Mouse (Mus musculus): ENCODE results near the gene Resp18.

Gene Resp18

GRCm38 (mm10) chr1:75277195-75278188, 723 bp downstream of the Resp18 start:
- peak; percentile 46 for DNase-seq (ENCODE audit: low read depth)

DNA sequence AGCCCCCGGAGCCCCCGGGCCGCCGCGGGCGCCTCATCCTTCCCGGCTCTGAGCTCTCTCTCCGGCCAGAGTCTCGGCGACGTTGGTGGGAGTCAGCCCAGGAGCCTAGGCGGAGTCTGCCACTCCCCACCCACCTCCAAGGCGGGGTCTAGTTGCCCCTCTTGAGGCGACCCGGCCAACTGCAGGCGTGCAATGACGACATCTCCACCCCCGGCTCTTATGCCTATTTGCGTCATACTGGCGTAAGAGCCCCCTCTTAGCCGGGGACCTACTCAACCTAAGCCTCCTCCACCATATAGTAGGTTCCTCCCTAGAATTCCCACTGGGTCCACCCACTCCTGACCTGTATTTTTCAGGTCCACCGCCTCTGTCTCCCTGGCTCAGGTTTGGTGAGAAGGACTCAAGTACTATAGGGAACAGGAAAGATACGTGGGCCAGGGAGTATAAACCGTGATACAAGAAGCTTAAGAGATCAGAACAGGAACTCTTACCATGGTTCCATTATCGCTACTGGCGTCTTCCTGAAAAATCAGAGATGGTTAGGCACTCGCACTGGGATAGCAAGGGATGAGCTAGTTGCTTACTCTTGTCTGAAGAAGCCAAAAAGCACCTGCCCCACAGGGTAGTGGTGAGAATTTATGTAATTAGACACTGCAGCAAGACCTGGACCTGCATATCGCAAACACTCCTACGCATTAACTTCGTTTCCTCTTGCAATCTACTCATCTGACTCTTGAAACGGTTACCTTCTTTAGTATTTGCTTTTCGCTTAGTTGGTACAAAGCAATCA, 13.9 kb downstream of the Resp18 start, which contains the start of gene Ptprn:
Ptprn (minus strand) TSS at position 412 of the 790 bp plus-strand sequence.
- DNase-seq (ENCODE audit: low read depth), result no peak

GRCm38 (mm10) chr1:75262969-75263951, 15.0 kb downstream of the Resp18 start:
- DNase-seq (ENCODE audit: low read depth), result peak; percentile 68

DNA sequence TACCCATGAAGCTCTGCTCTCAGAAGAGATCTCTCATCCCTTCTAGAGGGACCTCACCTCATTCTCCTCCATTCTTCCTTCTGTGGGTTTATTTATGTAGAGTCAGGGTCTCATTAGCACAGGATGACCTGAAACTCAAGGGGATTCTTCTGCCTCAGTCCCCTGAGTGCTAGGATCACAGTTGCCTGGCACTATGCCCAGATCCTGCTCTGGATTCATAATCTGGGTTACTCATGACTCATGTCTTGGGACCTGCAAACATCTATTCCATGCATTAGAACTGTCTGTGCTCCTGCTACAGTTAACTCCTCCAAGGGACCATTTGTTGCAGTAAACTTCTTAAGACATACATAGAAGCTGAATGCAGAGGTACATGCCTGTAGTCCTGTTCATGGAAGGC, 16.9 kb downstream of the Resp18 start:
- no peak for DNase-seq (ENCODE audit: low read depth)

GRCm38 (mm10) chr1:75255516-75256046, 22.6 kb downstream of the Resp18 start:
- DNase-seq (ENCODE audit: low read depth), result no peak

DNA sequence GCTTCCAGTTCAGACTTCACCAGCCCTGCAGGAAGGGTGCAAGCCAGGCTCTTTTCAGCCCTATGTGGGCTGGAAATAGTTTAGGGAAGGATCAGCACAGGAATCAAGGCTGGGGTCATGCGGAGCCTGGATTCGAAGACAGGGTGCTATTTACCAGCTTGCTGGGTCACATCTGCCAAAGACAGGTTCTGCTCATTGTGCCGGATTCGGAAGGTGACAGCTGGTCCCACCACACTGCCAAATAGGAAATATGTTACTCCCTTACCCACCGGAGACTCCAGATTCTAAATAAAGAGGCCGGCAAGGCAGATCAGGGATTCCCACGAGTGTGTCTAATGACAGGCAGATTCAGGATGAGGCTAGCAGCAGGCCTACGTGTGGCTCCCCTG, 23.6 kb downstream of the Resp18 start:
- no peak for DNase-seq (ENCODE audit: low read depth)

DNA sequence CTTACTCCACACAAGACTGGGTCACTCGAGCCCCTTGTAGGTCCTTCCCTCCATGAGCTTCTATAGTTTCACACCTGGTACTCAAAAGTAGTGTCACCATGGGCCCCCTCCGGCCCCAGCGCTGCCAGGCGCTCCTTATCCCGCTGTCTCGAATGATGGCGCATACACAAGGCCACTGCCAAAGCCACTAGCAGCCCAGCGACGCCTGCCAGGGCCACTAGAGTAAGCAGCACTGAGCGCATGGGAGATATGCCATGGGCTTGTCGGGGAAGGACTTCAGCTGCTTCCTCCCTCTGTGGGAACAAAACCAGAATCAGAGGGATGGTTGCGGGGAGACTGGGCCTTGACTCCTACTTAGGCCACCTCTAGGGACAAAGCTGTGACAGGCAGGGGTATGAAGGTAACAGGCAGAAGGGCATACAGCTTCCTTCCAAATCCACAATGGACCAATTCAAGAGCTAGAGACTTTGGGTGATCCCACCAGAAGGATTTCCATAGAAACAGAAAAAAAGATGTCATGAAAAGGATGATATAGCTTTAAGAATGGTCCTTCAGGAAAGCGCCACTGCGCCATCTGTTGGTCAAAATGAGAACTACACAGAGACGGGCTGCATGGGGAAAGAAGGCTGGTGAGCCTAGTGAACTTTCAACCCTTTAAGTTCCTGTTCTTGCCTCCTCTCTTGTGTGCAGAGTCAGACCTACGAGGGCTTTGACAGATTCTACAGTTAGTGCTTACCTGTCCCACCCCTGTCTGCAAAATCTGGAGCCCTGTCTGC, 24.2 kb downstream of the Resp18 start:
- peak; percentile 69 for DNase-seq (ENCODE audit: low read depth)

DNA sequence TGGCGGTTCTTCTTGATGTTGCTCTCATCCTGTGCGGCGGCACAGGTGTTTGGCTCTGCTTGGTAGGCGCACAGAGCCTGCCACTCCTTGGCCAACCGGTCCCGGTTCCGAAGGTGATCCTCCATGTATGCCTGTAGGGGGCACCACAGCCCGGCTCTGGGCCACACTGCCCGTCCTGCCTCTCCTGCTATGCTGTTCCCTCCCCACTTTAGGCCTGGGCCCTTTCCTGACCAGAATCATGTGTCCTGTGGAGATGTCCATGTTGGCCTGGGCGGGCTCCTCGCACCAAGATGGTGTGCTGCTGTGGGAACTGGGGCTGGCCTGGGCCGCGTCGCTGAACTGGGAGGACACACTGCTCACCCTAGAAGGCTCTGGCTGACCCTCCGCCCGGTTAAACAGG, 25.2 kb downstream of the Resp18 start:
- DNase-seq (ENCODE audit: low read depth), result no peak

- DNase-seq (ENCODE audit: low read depth), result no peak
These were observed 25.9 kb downstream of the Resp18 start for GRCm38 (mm10) chr1:75252308-75252707.

- DNase-seq (ENCODE audit: low read depth), result peak; percentile 63
These were observed 26.9 kb downstream of the Resp18 start for GRCm38 (mm10) chr1:75251112-75251970.

GRCm38 (mm10) chr1:75250498-75250897, 27.7 kb downstream of the Resp18 start:
- no peak for DNase-seq (ENCODE audit: low read depth)

DNA sequence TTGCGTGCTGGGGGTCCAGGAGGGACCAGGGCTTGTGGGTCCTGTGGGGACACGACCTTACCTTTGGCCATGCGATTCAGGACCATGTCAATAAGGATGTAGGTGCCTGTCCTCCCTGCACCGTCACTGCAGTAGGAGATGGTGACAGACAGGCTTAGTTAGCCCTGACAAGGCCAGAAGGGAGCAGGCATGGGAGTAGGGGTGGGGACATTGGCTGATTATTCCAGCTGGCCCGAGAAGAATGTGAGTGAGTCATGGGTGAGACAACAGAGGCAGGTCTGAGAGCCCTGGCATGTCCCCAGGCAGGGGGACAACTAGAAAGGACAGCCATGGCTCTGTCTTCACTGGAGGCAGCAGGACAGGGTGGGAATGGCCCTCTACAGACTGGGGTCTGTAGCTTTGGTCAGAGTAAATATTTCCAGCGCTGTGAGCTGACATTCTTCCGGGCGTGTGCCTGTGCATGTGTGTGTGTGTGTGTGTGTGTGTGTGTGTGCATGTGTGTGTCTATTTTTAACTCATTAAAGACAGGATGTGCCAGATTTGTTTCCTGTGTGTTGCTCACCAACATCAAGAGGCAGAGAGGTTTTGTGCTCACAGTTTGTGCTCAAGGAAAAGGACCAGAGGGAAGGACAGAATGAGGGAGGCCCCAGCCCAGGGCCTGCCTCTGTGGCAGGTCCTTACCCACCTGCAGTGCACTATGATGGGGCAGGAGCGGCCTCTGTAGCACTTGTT, 30.0 kb downstream of the Resp18 start:
- no peak for DNase-seq (ENCODE audit: low read depth)

DNA sequence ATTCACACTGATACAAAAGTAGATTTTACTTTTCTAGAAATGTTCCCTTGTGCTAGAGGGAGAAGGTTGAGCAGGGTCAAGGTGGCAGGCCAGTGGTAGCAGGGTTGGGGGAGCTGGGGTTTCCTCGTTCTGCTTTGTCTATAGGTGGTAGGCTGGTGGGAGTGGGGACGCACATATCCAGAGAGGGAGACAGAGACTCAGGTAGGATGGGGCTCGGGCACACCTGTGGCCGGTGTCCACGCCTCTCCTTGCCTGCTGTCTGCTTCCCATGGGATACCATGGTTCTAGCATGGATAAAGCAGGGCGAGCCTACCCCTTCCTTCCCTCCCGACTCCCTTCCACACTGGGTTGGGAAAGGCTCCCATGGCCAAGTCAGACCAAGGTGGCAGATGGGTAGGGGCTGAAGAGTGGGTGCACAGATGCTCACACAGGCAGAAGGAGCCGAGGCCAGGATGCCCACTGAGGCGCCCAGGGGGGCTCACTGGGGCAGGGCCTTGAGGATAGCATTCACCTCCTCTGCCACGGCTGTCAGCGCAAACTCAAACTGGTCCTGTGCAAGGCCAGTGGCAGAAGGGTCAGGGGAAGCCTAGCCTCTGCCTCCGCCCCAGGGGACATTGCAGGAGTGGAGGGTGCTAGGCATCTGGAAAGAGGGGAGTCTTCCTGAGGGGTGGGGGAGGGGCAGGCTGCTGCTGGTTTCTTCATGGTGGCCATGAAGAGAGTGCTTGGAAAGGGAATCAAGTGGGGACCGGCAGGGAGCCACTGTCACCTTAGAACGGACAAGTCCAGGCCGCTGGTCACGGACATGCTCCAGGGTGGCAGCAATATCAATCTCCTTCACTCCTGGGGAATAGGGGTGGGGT, 30.9 kb downstream of the Resp18 start:
- DNase-seq (ENCODE audit: low read depth), result no peak

DNA sequence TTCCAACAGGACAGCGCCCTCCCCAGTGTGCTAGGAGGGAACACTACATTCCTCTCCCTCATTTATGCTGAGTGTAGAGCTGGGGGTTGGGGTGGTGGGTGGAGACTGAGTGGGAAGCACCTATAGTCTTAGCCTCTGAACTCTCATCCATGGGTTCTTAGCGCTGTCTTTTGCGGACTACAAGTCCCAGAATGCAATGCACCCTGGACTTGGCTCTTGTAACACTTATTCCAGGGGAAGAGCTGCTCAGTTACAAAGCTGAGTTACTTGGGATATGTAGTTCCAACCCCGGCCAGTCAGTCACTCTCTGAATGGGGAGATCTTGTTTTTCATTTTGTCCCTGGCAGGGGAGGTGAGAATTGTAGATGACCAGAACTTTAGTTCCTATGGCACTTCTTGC, 33.4 kb downstream of the Resp18 start:
- peak; percentile 61 for DNase-seq (ENCODE audit: low read depth)

- no peak for DNase-seq (ENCODE audit: low read depth)
These were observed 33.9 kb downstream of the Resp18 start for GRCm38 (mm10) chr1:75244175-75244826.

- no peak for DNase-seq (ENCODE audit: low read depth)
These were observed 34.8 kb downstream of the Resp18 start for GRCm38 (mm10) chr1:75243411-75243810.

GRCm38 (mm10) chr1:75239591-75239990, 38.6 kb downstream of the Resp18 start:
- DNase-seq (ENCODE audit: low read depth), result no peak
